Mouse (Mus musculus): ENCODE results near the gene Pogz.
A peak's percentile ranks its signal among the peaks of the same experiment; 100 is the strongest.

Gene Pogz

GRCm38 (mm10) chr3:94837183-94837890 lies at the start of gene Pogz:
TSS of gene Pogz (plus strand) at chr3:94837567.
- peak; percentile 96 for DNase-seq

DNA sequence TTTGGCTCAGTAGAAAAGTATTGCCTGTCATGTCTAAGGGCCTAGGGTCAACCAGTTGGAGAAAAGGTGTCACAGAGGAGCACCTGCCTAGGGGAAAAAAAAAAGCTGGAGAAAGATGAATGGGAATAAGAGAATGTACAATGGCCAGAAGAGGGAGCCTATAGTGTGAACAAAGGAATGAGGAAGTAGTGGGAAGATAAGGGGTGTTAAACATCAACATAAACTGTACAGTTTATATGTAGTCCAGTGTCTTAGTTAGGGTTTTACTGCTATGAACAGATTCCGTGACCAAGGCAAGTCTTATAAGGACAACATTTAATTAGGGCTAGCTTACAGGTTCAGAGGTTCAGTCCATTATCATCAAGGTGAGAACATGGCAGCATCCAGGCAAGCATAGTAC lies 48.3 kb upstream of the Pogz start:
- DNase-seq, result no peak

GRCm38 (mm10) chr3:94789516-94789915 lies 47.9 kb upstream of the Pogz start:
- DNase-seq, result peak; percentile 49 to 61

DNA sequence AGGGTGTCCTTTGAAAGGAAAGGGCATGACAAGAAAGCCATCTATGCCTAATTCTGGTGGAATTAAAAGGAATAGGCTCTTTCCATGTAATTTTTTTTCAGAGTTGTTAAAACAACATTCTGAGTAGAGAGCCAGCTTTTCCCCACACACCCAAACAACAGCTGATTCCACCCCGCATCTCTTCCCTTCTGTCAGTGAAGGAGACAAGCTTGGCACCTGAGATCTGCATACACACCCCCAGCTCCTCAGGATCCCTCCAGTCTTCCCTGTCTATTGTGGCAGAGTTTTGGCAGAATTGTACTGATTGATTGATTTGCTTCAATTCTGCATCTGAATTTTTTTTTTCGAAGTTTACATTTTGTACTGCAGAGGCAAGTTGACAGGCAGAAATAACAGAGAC lies 45.1 kb upstream of the Pogz start:
- no peak for DNase-seq

DNA sequence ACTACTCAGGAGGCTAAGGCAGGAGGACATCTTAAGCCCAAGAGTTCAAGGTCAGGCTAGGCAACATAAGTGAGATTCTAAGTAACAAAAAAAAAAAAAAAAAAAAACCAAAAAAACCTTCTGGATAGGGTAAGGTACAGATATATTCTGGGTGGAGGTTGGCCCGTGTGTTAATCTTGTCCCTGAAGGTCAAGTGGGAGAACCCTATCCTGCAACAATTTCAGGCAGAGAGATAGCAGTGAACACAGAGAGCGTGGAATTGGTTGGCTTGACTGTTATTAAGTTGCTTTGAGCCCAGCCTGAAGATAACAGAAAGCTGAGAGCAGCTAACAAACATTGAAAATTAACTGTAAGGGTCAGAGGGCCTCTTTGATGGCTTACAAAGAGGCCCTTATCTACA lies 43.7 kb upstream of the Pogz start:
- no peak for DNase-seq

DNA sequence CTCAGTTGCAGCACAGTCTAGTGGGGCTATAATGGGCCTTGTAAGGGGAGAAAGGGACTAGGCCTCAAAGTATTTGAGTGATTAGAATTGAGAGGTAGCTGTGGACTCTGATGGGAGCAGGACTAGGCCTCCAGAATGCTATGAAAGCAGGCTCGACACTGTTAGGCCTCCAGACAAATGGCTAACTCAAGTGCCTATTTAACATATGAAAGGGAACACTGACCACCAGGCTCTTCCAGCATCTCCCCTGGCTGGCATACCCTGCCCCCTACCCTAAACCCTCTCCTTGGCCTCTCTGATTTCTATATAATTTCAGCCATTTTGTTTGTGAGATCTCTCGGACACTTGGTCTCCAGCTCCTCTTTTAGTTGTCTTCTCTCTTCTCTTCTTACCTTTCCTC lies 43.0 kb upstream of the Pogz start:
- no peak for DNase-seq

DNA sequence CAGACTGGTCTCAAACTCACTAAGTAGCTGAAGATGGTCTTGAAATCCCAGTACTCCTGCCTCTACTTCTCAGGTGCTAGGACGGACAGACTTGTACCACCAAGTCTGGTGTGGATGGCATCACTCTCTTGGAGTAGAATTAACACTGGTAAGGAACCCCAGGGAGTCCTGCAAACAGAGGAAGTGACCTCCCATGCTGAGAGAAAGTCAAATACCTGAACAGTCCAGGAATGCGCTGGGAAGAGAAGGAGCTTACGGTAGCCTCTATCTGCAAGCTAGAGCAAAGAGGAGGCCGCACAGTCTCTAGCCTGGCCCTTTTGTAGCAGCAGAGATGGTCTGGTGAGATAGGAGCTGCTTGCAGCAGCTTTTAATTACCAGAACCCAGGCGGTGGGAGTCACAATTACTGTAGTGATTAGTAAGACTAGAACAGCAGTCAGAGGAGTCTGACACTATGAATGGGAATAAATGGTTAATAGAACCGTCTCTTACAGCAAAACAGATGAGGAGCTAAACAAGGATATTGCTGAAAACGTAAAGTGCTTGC lies 41.7 kb upstream of the Pogz start:
- no peak for DNase-seq

DNA sequence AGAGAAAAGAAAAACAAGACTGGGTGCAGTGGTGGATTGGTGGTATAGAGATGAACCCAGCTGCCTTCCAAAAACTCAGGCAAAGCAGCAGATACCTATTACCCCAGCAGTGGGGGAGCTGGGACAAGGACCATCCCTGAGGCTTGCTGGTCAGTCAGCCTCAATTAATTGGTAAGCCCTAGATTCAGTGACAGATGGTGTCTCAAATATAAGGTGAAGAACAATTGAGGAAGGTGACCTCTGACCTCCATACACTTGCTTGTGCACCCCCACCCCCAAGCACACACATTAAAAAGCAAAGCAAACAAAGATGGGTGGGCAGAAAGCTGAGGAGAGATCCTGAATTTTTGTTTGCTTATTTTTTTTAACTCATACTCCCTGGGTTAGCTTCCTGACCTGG lies 41.2 kb upstream of the Pogz start:
- no peak for DNase-seq

DNA sequence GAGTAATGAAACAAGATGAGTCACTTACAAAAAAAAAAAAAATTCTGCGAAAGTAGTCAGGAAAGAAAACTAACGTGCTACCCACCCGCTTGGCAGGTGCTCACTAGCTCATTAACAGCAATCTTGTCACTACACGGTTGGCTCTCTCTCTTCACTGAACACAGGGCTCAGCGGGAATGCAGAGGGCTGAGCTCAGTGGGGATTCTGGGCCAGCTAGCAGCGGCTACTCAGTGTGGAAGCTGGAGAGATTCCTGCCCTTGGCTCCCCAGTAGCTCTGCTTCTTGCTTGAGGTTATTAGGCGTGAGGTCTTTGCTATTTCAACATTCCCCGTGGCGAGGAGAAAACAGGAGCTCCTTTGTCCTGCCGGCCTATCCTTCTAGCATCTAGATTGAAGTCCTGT lies 33.2 kb upstream of the Pogz start:
- peak in 1 of 2 experiments; percentile 50 for DNase-seq

DNA sequence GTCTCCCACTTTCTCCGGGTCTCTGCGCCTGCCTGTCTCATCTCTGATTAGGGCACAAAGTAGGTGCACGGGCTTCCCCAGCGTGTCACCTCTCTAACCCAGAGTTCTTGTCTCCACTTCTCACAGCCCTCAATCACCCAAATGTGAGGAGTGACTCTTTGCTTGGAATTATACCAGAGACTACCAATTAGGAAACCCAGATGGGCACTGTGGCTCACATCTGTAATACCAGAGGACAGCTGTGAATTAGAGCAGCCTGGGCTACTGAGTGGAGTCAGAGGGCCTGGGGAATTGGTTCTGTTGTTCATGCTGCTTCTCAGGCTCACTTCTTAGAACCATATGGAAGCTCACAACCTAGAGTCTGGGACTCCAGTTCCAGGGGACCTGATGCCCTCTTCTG lies 32.4 kb upstream of the Pogz start:
- DNase-seq, result no peak

- no peak for DNase-seq
These were observed 29.1 kb upstream of the Pogz start for GRCm38 (mm10) chr3:94808296-94808695.

DNA sequence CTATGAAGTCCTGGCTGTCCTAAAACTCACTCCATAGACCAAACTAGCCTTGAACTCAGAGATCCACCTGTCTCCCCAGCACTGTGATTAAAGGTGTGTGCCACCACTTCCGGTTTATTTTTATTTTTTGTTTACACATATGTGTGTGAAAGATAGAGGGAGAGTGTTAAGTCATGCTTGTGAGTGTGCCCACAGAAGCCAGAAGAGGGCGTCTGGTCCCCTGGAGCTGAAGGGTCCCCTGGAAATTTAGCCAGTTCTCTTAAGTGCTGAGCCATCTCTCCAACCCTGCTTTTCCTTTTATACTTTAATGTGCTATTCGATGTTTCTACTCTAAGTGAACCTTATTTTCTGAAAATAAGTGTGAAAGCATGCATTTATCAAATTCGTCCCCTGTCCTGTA lies 25.7 kb upstream of the Pogz start:
- peak; percentile 39 for DNase-seq

DNA sequence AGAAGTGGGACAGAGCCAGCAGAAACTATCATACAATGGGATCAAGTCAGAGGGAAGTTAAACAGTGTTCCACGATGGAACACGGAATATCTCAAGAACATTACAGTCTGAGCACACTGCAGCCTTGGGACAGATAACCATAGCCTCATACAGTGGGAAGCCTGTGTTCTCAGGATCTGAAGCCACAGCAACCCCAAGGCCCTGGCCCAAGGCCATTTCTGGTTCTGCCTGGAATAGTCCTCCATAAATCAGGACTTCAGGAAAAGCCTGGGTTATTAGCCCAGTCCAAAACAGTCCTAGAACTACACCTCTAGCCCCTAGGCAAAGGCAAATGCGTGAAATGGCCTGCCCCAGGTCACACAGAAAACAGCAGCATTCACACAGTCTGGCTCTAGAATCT lies 23.7 kb upstream of the Pogz start:
- no peak for DNase-seq

GRCm38 (mm10) chr3:94814063-94814462 lies 23.3 kb upstream of the Pogz start:
- no peak for DNase-seq

- no peak for DNase-seq
These were observed 22.7 kb upstream of the Pogz start for GRCm38 (mm10) chr3:94814663-94815062.

GRCm38 (mm10) chr3:94815603-94816002 lies 21.8 kb upstream of the Pogz start:
- no peak for DNase-seq

DNA sequence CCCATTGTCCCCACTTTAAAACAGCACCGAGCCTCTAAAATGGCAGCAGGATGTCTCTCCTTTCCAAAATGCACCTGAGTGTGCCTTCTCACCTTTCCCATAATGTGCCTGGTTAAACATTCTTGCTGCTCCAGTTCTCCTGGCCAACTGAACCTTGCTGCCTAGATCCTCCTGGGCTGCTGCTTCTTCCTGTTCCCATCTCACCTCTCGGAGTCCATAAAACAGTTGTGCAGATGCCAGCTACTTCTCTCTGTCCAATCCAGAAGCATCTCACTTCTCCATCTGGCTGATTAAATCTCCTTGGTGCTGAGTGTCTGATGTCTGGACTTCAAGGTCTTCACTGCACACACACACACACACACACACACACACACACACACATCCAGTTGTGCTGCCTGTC lies 19.6 kb upstream of the Pogz start:
- DNase-seq, result no peak

DNA sequence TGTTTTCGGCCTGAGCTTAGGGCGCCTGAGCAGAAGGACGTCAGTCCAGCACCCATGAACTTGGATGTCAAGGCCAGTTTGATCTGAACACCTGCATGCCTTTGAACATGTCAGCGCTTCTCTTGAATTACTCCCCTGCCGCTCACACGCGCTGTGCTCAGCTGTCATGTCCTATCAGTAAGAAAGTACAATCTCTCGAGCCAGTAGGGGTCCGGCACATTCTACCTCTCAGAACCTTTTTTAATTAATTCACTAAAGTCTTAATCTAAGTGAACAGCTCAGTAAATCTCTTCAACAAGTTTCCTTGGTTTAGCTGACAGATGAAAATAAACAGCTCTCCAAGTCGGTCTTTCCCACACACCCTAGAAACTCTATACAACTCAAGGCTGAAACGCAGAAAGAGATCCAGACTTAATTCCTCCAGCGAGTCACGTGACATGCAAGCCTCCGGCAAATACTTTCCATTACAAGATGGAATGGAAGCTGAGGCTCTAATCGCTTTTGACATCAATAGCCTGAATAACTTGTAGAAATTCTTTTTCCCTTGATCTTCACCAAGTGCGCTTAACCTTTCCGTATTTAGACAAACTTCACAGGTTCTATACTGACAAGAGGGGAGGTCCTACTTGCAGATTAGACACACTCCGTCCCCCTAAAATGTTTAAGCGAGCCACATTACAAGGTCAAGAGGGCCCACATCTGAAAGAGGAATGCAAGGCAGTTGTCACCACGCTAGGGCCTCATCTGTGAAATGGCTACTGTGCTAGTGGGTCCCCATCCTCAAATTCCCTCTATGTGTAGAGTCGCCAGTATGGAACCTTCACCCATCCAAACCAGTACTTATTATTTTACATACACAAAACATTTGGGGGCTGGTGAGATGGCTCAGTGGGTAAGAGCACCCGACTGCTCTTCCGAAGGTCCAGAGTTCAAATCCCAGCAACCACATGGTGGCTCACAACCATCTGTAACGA lies 17.6 kb upstream of the Pogz start:
- no peak for DNase-seq

DNA sequence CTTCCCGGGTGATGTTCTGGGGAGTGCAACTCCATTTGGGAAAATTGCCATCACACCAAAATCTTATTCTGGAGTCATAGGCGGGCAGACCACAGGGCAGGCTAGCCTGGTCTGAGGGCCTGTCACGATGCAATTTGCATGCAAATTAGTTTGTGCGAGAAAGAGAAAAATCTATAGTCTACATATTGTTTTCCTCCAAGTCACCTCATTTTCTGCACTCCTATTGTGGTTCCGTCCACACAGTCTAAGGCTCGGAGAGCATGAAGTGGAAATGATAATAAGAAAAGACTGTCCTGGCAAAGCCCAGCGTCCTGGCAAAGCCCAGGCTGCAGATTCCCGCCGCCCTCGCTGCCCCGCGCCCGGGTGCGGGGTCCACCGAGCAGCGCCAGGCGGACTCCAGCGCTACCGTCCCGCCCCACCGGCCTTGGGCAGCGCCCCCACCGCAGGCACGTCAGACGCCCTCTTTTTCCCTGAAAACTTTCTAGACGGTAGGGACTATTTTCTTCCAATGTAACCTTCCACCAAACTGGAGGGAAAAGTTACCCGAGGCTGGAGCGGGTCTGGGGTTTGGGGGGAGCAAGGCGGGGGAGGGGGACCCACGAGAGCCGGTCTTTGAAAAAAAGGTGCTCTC lies 16.2 kb upstream of the Pogz start:
- DNase-seq, result peak; percentile 63 to 74

DNA sequence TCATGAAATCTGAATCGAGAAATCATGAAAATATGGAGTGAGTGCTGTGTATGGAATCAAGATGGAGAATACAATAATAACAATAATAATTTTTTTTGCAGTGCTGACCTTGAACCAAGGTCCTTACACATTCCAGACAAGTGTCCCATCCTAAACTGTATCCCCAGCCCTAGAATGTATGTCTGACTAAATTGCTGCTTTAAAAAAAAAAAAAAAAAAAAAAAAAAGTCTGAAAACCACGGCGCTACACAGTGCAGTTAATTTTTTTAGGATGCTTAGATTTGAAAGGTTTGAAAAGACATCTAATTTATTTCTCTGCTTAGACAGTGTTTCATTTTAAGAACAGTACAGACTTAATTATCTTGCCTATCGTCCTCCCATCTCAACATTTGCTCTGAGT lies 15.3 kb upstream of the Pogz start:
- no peak for DNase-seq

GRCm38 (mm10) chr3:94824110-94824509 lies 13.3 kb upstream of the Pogz start:
- DNase-seq, result no peak

DNA sequence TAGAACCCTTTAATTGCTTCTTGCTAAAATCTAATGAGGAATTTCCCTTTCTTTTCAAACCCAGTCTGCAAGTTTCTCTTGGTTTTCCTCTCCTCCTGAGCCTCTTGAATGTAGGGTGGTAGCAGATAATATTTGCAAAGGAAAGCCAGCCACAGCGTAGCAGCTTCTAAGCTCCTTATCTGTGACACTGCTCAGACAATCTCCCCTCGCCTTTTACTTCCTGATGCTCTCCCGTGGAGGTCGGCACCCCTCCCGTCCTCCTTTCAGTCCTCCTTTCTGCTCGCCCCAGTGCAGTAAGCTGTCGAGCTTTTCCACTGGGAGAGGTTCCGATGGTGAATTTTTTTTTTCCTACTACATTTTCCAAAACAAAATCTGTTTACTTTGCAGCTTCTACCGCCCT lies 5.3 kb upstream of the Pogz start:
- DNase-seq, result no peak

DNA sequence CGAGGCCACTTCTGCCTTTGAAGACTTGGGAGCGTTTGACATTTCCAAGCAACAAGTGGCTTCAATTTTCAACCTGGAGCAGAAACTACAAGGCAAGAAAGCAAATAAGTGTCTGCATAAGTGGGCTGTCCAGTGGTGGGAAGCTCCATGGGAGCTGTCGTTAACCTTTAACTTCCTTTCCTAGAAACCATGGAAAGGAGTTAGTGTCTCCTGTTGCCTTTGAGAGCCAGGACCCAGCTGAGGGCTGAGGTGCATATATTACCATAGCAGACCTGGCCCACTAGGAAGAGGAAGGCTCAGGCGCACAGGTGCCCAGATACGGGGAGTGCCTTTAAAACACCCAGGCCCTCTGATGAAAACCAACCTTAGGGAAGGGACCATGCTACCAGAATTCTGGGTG lies 4.7 kb upstream of the Pogz start:
- DNase-seq, result no peak

All from cerebellum, postnatal 14 days (tissue).